Mouse (Mus musculus): ENCODE measurements around the gene Lzic.

- TF ChIP-seq CTCF (IDR thresholded peaks at IDR 0.05; ENCODE audit: control insufficient read depth, insufficient read depth, insufficient read length) (no peak), MAX (IDR thresholded peaks at IDR 0.05) (no peak), CEBPB (IDR thresholded peaks at IDR 0.05; ENCODE audit: low read depth) (no peak)
Measured at GRCm38 (mm10) chr4:149525170-149525569, 40.1 kb downstream of the Lzic start.

All from C2C12 (cell line).